9 mouse cellular contexts compared by ENCODE assay signal in the genomic region with DNA sequence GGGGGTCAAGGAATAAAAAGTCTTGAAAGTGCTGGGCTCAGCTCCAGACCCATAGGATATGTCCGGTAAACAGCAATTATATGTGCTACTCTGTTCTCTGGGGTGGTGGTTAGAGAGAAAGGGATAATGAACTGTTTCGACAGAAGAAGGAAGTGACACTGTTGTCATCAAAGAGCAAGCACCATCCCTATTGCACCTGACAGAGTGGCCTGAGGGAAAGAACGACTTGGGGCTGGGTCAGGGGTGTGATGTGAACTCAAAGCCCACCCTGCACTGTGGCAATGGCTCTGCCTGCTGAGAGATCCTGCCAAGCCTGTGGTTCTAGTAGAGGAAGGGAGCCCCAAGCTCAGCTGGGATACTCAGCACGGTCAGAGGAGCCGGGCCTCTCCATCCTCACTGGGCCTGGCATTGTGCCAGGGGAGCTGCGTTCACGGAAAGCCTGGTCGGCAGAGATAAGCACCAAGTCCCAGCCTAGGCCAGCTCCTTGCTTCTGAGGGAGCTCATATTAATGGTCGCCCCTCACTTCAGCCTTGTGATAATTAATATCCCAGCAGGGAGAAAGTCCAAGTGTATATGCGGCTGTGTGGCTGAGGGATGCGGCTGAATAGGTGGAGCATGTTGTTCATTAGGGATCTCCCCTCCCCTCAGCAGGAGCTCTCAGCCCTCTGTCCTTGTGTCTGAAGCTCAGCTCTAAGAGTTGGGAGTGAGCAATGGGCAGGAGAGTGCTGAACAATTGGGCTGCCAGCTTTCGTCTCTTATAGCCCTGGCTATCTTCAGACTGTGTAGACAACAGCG.
DNase-seq lines count a peak whose midpoint lies in the region; ATAC-seq lines count a peak whose summit lies in the region.
"Had no signal": no experiment of that assay in that cellular context is flagged by ENCODE, and none has a peak within 500 bp of the region (broad histone marks: within the 10 kb centered on the region; RNA-seq: fewer than 3 reads in every experiment).

No protein-coding gene starts in this region.

- no peak overlapping the region for H3K4me2 ChIP-seq in forebrain, embryonic 13.5 days
- peak overlapping the region; percentile 54 for H3K4me2 ChIP-seq in liver, embryonic 15.5 days

- ATAC-seq in forebrain, embryonic 13.5 days = peak; percentile 61; the same call in 1 of the 2 replicates
- peak; percentile 94 for ATAC-seq in liver, embryonic 15.5 days (ENCODE audit: insufficient read depth)

- H3K9ac ChIP-seq in forebrain, embryonic 13.5 days = no peak overlapping the region
- 0 out of 2 replicates have a peak overlapping the region, but pooled peaks have one; percentile 16 for H3K9ac ChIP-seq in liver, embryonic 15.5 days

- WGBS in forebrain, embryonic 13.5 days = 29% methylated on average over 13 of the region's 13 CpGs
- WGBS in liver, embryonic 15.5 days (ENCODE audit: insufficient replicate concordance) = 22% methylated on average over 13 of the region's 13 CpGs

- intact Hi-C loops in heart, postnatal 36 days (cut with DNase I) = loop anchor here (5.0 kb wide), 1 partner anchor 80 kb away; no protein-coding TSS in a partner anchor

- H3K36me3 ChIP-seq in forebrain, embryonic 13.5 days (ENCODE audit: poor library complexity, severe bottlenecking) = no peaks in the 10 kb centered on the region
- H3K36me3 ChIP-seq in liver, embryonic 15.5 days (replicated peaks) = no peaks in the 10 kb centered on the region
- H3K36me3 ChIP-seq: G1E had no signal

- no peaks in the 10 kb centered on the region for H3K9me3 ChIP-seq in forebrain, embryonic 13.5 days (replicated peaks)
- H3K9me3 ChIP-seq in liver, embryonic 15.5 days (replicated peaks) = no peaks in the 10 kb centered on the region

- DNase-seq in ovary, adult 18-20 months (ENCODE audit: low spot score) = peak; percentile 15
- no peak for DNase-seq in ovary, postnatal 10 days (ENCODE audit: low spot score)
- DNase-seq in heart, postnatal 36 days = peak; percentile 66 to 77
- peak; percentile 85 for DNase-seq in spleen, adult 12 weeks (ENCODE audit: low spot score)
- no peak for DNase-seq in frontal cortex, postnatal 10 days (ENCODE audit: low spot score in 2 of 2)
- no peak for DNase-seq in layer of hippocampus, adult 8-10 months (ENCODE audit: low spot score in 2 of 2)

- no peak overlapping the region for H3K4me3 ChIP-seq in forebrain, embryonic 13.5 days
- H3K4me3 ChIP-seq in liver, embryonic 15.5 days (replicated peaks) = no peak overlapping the region

- peaks cover 24% of the 10 kb centered on the region for H3K27me3 ChIP-seq in forebrain, embryonic 13.5 days
- no peaks in the 10 kb centered on the region for H3K27me3 ChIP-seq in liver, embryonic 15.5 days

- H3K27ac ChIP-seq in forebrain, embryonic 13.5 days = no peak overlapping the region
- peak overlapping the region; percentile 91 for H3K27ac ChIP-seq in liver, embryonic 15.5 days (replicated peaks)

- peaks cover 29% of the 10 kb centered on the region for H3K4me1 ChIP-seq in forebrain, embryonic 13.5 days
- peaks cover 34% of the 10 kb centered on the region for H3K4me1 ChIP-seq in liver, embryonic 15.5 days (replicated peaks)

Comparison
In these comparisons a context has a peak if more than half of its experiments do, and no peak if none do; other contexts are left out.
1. DNase-seq: peak in ovary, adult 18-20 months (single experiment), heart, postnatal 36 days (2 of 2) and spleen, adult 12 weeks (single experiment); none in ovary, postnatal 10 days (single experiment), frontal cortex, postnatal 10 days (0 of 2) and layer of hippocampus, adult 8-10 months (0 of 2).